Mouse (Mus musculus) midbrain, embryonic 12.5 days (tissue): ENCODE data around the gene A930033H14Rik. TPM values are rescaled to one million over a fixed set of nuclear protein-coding genes. Genes with fewer than 3 reads are reported as not detected.

Experiments
- ATAC-seq: fragments of 200-750 bp; cut with Nextera tagmentation; 2 replicates; pipeline ENCODE4 v1.8.0; 2017; ENCODE audit warnings: low read depth, moderate TSS enrichment, moderate library complexity; ENCODE audit not compliant: low FRiP score
- H3K27ac ChIP-seq: fragments of 300-500 bp; sonication (generic); replicated peaks from 2 replicates; pipeline ENCODE4 v1.5.1; 2016; ENCODE audit warnings: mild to moderate bottlenecking
- H3K27me3 ChIP-seq: fragments of 300-500 bp; sonication (generic); 2 replicates; pipeline ENCODE4 v1.6.1; 2016; ENCODE audit warnings: mild to moderate bottlenecking
- H3K36me3 ChIP-seq: fragments of 300-500 bp; sonication (generic); 2 replicates; pipeline ENCODE4 v1.6.1; 2016
- H3K4me1 ChIP-seq: fragments of 300-500 bp; sonication (generic); 2 replicates; pipeline ENCODE4 v1.6.1; 2016
- H3K4me2 ChIP-seq: fragments of 300-500 bp; sonication (generic); replicated peaks from 2 replicates; pipeline ENCODE4 v1.6.1; 2016; ENCODE audit warnings: mild to moderate bottlenecking, moderate library complexity
- H3K4me3 ChIP-seq: fragments of 300-500 bp; sonication (generic); 2 replicates; pipeline ENCODE4 v1.5.1; 2016; ENCODE audit warnings: mild to moderate bottlenecking
- H3K9ac ChIP-seq: fragments of 300-500 bp; sonication (generic); replicated peaks from 2 replicates; pipeline ENCODE4 v1.6.1; 2016; ENCODE audit warnings: mild to moderate bottlenecking, moderate library complexity
- H3K9me3 ChIP-seq: fragments of 300-500 bp; sonication (generic); 2 replicates; pipeline ENCODE4 v1.6.1; 2016; ENCODE audit warnings: mild to moderate bottlenecking
- WGBS: fragments of 180-500 bp; shearing (Covaris S2); methylation state at CpG from one replicate; pipeline ENCODE4 v1.1.7; 2016; 5-methylcytosine and 5-hydroxymethylcytosine counted together
- polyA plus RNA-seq: library from polyadenylated mRNA; unstranded; fragments of >200 nt; fragmentation: Nextera tagmentation; extraction: Ambion mirVana; gene quantifications from 2 replicates; pipeline ENCODE4 v1.2.1, GENCODE M21; 2016

Gene A930033H14Rik
- 1.1 and 1.3 TPM in 2 replicates for polyA plus RNA-seq

DNA sequence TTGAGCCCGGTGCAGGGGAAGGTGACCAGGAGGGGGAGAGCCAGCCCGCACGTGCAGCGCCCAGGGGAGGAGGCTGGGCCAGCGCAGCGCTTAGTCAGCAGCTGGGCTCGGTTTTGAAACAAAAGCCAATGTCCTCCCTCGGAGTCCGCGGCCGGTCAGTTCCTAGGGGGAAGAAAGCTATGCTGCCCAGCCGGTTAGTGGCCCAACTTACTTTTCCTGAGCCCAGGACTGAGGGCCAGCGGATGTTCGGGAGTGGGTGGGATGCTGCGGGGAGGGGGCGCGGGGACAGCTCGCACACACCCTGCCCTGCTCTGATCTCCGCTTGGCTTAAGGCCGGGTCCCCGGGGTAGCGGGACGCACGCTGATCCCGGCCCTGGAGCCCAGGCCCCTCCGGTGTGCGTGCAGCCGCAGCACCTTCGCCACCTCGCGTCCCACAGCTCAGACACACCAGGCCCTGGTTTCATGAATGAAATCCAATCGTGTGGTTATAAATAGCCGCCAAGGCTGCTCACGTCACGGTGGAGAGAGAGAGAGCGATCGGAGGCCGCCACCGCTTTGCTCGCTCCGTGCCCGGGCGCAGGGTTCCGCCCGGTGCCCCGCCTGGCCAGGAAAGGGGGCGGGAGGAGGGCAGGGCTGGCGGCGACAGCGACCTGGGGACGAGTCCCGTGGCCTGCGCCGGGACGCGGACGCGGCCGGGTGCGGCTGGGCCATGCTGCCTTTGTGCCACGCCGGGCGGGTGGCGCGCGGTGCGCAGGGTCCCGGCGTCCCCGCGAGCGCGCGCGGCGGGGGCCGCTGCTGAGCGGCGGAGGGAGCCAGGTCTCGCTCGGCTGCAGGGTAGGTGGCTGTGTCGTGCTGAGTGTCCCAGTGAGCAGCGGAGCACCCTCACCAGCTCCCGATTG is at the start of gene A930033H14Rik:
Gene A930033H14Rik, minus strand, starts transcription at position 557 of the 899 bp plus-strand sequence.
- peak within 1 kb of the TSS; percentile 95 for H3K27ac ChIP-seq
- ATAC-seq = peak; percentile 93
- peak within 1 kb of the TSS; percentile 78 for H3K4me3 ChIP-seq
- no peaks in the 10 kb centered on the region for H3K27me3 ChIP-seq
- WGBS = under 1% methylated on average over 71 of the region's 84 CpGs
- H3K4me2 ChIP-seq = peak within 1 kb of the TSS; percentile 81
- H3K4me1 ChIP-seq = peaks cover 14% of the 10 kb centered on the region; the same call in 1 of the 2 replicates
- peaks cover 13% of the 10 kb centered on the region; the same call in 1 of the 2 replicates for H3K36me3 ChIP-seq
- H3K9ac ChIP-seq = peak within 1 kb of the TSS; percentile 88
- H3K9me3 ChIP-seq = 0 out of 2 replicates have a peak, but pooled peaks cover 3% of the 10 kb centered on the region

DNA sequence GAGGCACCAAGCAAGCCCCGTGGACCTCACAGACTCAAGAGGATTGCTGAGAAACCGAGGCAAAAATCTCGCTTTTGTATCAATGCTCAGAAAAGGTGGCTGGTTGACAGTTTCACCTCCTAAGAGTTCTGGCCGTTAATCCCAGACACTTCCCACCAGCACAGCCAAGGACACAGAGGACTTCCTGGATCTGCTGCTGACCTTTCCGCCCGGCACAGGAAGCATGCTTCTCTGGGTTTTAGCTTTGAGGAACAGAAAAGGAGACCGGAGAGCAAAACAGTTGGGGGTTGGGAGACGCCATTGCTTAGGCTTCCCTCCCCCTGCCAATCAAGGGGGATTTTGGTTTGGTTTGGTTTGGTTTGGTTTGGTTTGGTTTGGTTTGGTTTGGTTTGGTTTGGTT is 47.0 kb upstream of the A930033H14Rik start:
- Histone ChIP-seq H3K27me3 (no peaks in the 10 kb centered on the region), H3K36me3 (no peaks in the 10 kb centered on the region), H3K9ac (no peak overlapping the region), H3K4me2 (no peak overlapping the region), H3K9me3 (no peaks in the 10 kb centered on the region), H3K4me1 (peaks cover 11% of the 10 kb centered on the region; the same call in 1 of the 2 replicates), H3K27ac (no peak overlapping the region), H3K4me3 (no peak overlapping the region)
- WGBS = 92% methylated on average over 8 of the region's 8 CpGs
- ATAC-seq = no peak

DNA sequence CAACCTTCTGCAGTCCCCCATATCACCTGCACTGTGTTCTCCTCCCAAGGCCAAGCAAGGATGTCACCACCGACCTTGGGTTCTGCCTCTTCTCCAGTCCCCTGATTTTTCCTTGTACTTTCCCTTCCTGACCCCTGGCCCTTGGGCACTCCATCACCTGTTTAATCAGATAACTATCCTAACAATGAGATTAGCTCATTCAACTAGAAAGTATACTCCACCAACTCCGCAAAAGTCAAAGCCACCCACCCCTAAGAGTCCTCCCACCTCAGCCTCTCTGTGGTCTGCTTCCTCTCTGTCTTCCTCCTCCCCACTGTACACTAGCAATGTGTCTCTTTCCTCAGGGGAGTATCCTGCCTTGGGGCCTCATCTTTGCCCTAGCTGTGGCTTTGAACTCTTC is 46.3 kb upstream of the A930033H14Rik start:
- H3K4me1 ChIP-seq = peaks cover 16% of the 10 kb centered on the region
- H3K4me2 ChIP-seq = no peak overlapping the region
- no peak overlapping the region for H3K9ac ChIP-seq
- no peak overlapping the region for H3K27ac ChIP-seq
- no peak for ATAC-seq
- no peaks in the 10 kb centered on the region for H3K9me3 ChIP-seq
- no peak overlapping the region for H3K4me3 ChIP-seq
- no peaks in the 10 kb centered on the region for H3K27me3 ChIP-seq
- WGBS = 72% methylated on average over 2 of the region's 2 CpGs
- no peaks in the 10 kb centered on the region for H3K36me3 ChIP-seq

DNA sequence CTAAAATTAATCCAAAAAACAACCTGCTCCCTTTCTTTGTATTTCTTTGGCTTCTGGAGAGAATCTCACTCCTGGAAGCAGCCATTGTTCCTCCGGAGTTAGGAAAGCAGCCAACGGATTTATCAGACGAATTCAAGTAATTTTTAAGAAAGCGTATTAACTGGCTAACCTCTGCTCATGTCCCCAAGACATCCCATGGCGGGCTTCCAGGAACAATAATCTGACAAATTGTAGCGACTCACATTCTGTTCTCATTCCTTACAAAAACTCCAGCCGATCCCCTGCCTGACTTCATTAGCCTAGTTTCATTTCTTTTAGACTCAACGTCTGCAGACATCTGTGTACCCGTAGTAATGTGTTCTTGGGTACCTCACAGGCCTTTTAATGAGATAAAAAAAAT is 45.7 kb upstream of the A930033H14Rik start:
- no peak overlapping the region for H3K4me2 ChIP-seq
- no peak overlapping the region for H3K4me3 ChIP-seq
- no peak overlapping the region for H3K9ac ChIP-seq
- H3K9me3 ChIP-seq = no peaks in the 10 kb centered on the region
- H3K27me3 ChIP-seq = no peaks in the 10 kb centered on the region
- peaks cover 17% of the 10 kb centered on the region for H3K4me1 ChIP-seq
- no peak for ATAC-seq
- no peaks in the 10 kb centered on the region for H3K36me3 ChIP-seq
- no peak overlapping the region for H3K27ac ChIP-seq
- 77% methylated on average over 9 of the region's 9 CpGs for WGBS

DNA sequence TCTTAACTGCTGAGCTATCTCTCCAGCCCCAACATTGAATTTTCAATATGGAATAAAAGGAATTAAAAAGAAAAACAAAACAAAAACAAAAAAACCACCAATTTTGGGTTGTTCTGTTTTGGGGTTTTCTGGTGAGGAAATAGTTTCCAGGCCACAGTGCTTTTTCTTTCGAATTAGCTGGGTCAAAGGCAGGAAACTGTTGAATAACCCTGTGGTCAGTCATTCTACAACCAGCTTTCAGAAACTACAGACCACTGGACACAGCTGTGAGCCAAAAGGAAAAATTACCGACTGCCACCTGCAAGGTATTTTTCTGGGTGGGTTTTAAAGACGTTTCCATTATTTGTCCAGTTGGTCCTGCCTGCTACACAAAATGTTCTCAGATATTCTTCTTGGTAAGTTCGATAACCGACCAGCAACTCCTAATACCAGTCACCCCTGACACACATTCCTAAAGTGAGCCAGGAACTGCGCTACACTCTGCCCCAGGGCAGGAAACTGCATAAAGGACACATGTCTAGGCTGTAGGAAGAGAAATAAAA is 44.8 kb upstream of the A930033H14Rik start:
- H3K27me3 ChIP-seq = no peaks in the 10 kb centered on the region
- no peaks in the 10 kb centered on the region for H3K36me3 ChIP-seq
- no peaks in the 10 kb centered on the region for H3K9me3 ChIP-seq
- no peak overlapping the region for H3K27ac ChIP-seq
- peaks cover 20% of the 10 kb centered on the region for H3K4me1 ChIP-seq
- H3K4me2 ChIP-seq = no peak overlapping the region
- no peak for ATAC-seq
- H3K4me3 ChIP-seq = no peak overlapping the region
- WGBS = 87% methylated on average over 6 of the region's 6 CpGs
- H3K9ac ChIP-seq = no peak overlapping the region

DNA sequence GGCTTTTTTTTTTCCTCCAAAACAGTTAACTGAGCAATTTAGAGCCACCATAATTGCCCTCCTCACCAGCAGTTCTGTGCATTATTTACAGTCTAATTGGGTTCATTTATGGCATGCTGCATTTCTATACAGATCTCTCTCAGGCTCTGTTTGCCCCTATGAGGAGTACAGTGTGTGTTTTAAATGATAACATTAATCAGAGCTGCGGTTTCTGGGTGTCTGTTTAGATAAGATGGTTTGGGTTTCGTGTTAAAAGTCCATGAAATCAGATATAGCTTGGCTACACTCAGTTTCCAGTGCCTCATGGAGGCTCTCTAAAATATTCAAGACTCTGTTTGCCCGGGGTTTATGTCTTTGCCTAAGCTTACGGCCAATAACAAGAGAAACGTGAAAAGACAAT is 42.7 kb upstream of the A930033H14Rik start:
- H3K4me2 ChIP-seq = no peak overlapping the region
- no peak overlapping the region for H3K4me3 ChIP-seq
- H3K9ac ChIP-seq = no peak overlapping the region
- WGBS = 53% methylated on average over 5 of the region's 5 CpGs
- ATAC-seq = no peak
- H3K27ac ChIP-seq = no peak overlapping the region; the same call in 1 of the 2 replicates
- H3K27me3 ChIP-seq = no peaks in the 10 kb centered on the region
- peaks cover 20% of the 10 kb centered on the region for H3K4me1 ChIP-seq
- H3K9me3 ChIP-seq = no peaks in the 10 kb centered on the region
- peaks cover 3% of the 10 kb centered on the region; the same call in 1 of the 2 replicates for H3K36me3 ChIP-seq

DNA sequence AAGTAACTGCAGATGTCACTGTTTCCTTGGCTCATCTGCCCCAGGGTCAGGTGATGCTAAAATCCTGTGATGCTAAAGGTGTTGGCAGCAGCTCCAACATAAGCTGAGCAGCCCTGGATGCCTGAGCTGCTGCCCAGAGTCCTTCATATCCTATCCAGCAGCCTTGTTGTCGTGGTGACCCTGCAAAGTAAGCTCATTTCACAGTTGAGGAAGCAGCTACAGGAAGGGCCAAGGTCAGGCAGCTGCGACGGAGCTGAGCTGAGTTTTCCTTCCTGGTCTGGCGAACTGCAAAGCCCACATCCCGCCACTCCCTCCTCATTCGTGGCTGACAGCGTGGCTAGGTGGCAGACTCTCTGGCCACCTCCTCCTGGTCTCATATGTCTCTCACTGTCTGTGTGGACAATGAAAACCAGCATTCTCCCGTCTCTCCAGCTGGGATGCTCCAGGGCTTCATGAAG is 41.5 kb upstream of the A930033H14Rik start:
- 9% methylated on average over 8 of the region's 8 CpGs for WGBS
- peak; percentile 70 for ATAC-seq
- H3K36me3 ChIP-seq = peaks cover 9% of the 10 kb centered on the region
- peaks cover 20% of the 10 kb centered on the region for H3K4me1 ChIP-seq
- H3K27ac ChIP-seq = peak overlapping the region; percentile 54
- 0 out of 2 replicates have a peak overlapping the region, but pooled peaks have one; percentile 14 for H3K4me2 ChIP-seq
- H3K4me3 ChIP-seq = no peak overlapping the region
- no peak overlapping the region for H3K9ac ChIP-seq
- H3K27me3 ChIP-seq = no peaks in the 10 kb centered on the region
- H3K9me3 ChIP-seq = no peaks in the 10 kb centered on the region

DNA sequence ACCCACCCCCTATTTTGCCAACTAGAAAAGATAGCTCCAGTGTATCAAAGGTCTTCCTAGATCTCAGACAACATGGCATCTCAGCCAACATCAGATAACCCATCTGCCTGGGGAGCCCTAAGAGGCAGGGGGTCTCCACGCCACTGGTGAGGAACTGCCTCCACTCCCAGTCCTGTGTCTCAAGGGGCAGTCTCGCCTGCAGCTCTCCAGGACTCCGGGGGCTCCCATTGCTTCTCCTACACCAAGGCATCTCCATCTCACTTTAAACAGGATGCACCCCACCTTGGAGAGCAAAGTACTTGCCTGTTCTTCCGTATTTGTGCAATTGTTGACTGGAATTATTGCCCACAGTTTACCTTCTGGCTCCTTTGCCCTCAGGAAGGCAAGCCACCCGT is 40.8 kb upstream of the A930033H14Rik start:
- H3K9ac ChIP-seq = no peak overlapping the region
- peaks cover 20% of the 10 kb centered on the region for H3K4me1 ChIP-seq
- H3K4me3 ChIP-seq = no peak overlapping the region
- peaks cover 11% of the 10 kb centered on the region for H3K36me3 ChIP-seq
- no peaks in the 10 kb centered on the region for H3K27me3 ChIP-seq
- no peak overlapping the region for H3K4me2 ChIP-seq
- ATAC-seq = no peak
- 0 out of 2 replicates have a peak overlapping the region, but pooled peaks have one; percentile 54 for H3K27ac ChIP-seq
- no peaks in the 10 kb centered on the region for H3K9me3 ChIP-seq
- WGBS = 71% methylated on average over 5 of the region's 5 CpGs

DNA sequence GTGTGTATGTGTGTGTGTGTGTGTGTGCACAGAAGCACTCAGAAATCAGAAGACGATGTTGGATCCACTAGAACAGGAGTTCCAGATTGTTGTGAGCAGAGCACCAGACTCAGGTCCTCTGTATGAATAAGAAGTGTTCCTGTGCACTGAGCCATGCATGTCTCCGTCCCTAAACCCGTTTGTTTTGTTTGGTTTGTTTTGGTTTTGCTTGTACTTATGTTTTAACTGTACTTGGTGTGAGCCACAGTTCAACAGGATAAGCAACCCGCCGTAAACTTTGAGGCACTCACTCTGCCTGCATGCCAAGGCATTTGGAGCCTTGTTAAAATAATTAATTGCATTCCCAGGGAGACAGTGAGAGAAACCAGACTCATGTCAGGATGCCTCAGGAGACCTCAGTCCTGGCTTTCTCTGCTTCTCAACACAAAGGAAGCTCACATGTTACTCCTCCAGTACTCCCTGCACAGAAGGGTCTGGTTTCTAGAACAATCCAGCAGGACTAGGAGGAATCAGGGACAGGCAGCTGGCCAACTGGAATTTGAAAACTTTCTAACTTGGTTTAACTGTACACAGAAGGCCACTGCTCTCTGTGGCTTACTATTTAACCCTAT is 40.3 kb upstream of the A930033H14Rik start:
- H3K9me3 ChIP-seq = no peaks in the 10 kb centered on the region
- H3K4me1 ChIP-seq = peaks cover 20% of the 10 kb centered on the region
- H3K27ac ChIP-seq = no peak overlapping the region
- H3K9ac ChIP-seq = no peak overlapping the region
- H3K4me3 ChIP-seq = no peak overlapping the region
- H3K36me3 ChIP-seq = peaks cover 11% of the 10 kb centered on the region
- ATAC-seq = no peak
- H3K4me2 ChIP-seq = no peak overlapping the region
- 67% methylated on average over 5 of the region's 5 CpGs for WGBS
- no peaks in the 10 kb centered on the region for H3K27me3 ChIP-seq

DNA sequence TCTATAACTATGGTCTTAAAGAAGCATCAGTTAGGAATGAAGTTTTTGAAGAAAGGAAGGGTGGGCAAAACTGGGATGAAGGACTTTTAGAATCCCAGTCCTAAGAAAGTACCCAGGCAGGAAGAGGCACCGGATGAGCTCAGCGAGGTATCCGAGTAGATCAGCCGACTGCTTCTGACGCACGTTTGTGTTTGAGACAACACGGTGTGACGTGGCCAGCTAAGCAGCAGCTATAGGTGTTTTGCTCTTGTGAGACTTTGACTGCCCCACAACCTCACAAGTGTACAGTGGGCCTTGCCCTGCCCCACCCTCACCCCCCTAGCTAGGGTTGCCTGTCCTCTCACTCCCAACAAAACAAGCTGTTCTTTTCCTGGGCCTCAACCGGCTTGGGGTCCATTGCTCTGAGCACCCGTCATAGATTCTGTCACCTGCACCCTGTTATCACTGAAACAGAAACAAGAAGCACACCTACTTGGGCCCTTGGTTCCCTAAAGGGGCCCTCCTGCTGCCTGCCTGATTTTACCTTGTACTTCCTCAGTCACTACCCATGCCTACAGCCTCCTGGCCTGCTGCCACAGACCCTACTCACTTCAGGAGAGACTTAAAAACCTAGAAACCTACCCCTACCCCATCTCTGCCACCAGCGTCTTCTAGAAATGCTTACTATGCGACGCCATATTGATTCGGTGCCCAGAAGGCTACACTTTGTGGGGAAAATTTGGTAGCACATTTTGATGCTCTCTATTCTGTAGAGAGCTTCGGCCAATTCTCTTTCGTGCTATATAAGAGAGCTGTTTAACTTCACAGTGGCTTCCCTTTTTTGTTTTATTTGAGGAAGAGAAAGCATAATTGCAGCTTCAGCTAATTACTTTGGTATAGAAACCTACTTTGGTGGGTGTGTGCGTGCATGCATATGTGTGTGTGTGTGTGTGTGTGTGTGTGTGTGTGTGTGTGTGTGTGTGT is 39.5 kb upstream of the A930033H14Rik start:
- H3K27me3 ChIP-seq = no peaks in the 10 kb centered on the region
- H3K9ac ChIP-seq = no peak overlapping the region
- H3K4me2 ChIP-seq = no peak overlapping the region
- no peaks in the 10 kb centered on the region for H3K9me3 ChIP-seq
- H3K4me1 ChIP-seq = peaks cover 20% of the 10 kb centered on the region
- peaks cover 11% of the 10 kb centered on the region for H3K36me3 ChIP-seq
- no peak overlapping the region for H3K27ac ChIP-seq
- ATAC-seq = no peak
- WGBS = 94% methylated on average over 17 of the region's 17 CpGs
- no peak overlapping the region for H3K4me3 ChIP-seq

DNA sequence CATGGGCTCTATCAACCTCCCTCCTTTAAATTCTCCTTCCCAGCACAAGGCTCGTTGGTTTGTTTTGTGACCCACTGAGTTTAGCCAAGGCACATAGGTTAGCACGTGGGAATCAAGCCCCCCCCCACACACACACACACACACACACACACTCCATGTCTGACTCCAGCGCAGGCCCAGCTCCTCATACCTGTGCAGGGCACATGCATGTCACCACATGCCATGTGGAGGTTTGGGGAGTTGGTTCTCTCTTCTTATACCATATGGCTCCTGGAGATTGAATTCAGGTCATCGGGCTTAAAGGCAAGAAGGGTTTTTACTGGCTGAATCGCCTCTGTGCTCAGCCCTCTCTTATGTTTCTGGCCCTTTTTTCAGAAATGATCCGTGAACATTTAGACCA is 38.4 kb upstream of the A930033H14Rik start:
- WGBS = 90% methylated on average over 6 of the region's 6 CpGs
- H3K36me3 ChIP-seq = peaks cover 11% of the 10 kb centered on the region
- H3K9ac ChIP-seq = no peak overlapping the region
- no peaks in the 10 kb centered on the region for H3K27me3 ChIP-seq
- H3K4me1 ChIP-seq = peaks cover 20% of the 10 kb centered on the region
- no peaks in the 10 kb centered on the region; the same call in 1 of the 2 replicates for H3K9me3 ChIP-seq
- ATAC-seq = no peak
- H3K4me2 ChIP-seq = no peak overlapping the region
- no peak overlapping the region for H3K4me3 ChIP-seq
- no peak overlapping the region for H3K27ac ChIP-seq
